Mouse (Mus musculus) liver, postnatal 0 days (tissue): Measurements from ENCODE around the gene Lbh.

ENCODE experiments used
- CTCF ChIP-seq: sonication (generic); IDR thresholded peaks from 2 replicates; pipeline ENCODE4 v1.5.1; 2016; ENCODE audit warnings: antibody characterized with exemption, low read depth
- EP300 ChIP-seq: IDR thresholded peaks from 2 replicates; pipeline ENCODE4 v1.6.1; 2016; ENCODE audit warnings: antibody characterized with exemption, low read depth, mild to moderate bottlenecking

DNA sequence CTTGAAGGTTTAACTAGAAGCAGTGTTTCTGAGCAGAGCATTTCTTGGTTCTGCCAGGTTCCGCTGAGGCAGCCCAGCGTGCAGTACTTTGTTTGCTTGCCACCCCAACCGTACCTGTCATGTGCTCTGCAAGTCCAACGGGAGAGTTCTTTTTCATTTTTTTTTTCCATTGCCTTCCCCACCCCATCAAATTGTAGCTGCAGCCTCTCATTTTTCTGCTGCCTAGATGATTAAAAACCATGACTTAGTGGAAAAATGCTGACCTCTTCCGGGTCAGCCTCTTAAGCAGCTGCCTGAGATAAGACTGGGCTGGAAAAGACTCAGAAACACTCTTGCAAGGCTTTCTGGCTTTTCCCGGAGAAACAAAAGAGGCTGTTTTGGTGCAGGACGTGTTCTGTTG lies 17.8 kb downstream of the Lbh start:
- TF ChIP-seq CTCF (no peak), EP300 (no peak)
